8 mouse cellular contexts compared by ENCODE assay signal in the genomic region with DNA sequence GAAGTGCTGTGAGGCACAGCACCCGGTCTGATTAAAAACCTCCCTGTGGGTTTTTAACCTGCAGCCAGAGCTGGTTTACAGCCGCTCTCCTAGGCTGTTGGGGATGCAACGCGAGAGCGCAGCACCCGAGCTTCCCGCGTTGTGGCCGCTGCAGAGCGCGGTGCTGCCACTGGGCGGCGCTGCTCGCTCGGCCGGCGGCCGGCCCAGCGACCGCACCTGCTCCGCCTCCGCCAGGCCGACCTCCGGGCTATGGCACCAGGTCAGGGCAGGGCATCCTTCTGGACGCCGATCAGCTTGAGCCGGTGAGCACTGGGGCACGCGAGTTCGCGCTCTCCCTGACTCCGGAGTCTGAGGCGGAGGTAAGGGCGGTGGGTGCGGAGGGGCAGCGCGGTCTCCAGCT. TPM values are rescaled to one million over a fixed set of nuclear protein-coding genes. Genes with fewer than 3 reads are reported as not detected.
A peak's percentile ranks its signal among the peaks of the same experiment; 100 is the strongest.
DNase-seq lines count a peak whose midpoint lies in the region; ATAC-seq lines count a peak whose summit lies in the region.

No protein-coding gene starts in this region.

- no peaks in the 10 kb centered on the region; the same call in 1 of the 2 replicates for H3K4me1 ChIP-seq in embryonic facial prominence, embryonic 11.5 days (ENCODE audit: control insufficient read depth, insufficient read depth, low read length)

- peak overlapping the region; percentile 37 for H3K4me3 ChIP-seq in embryonic facial prominence, embryonic 11.5 days (ENCODE audit: low read depth, low read length)

- peak overlapping the region; percentile 74 for H3K4me2 ChIP-seq in embryonic facial prominence, embryonic 11.5 days (ENCODE audit: low read depth, low read length)

- H3K36me3 ChIP-seq in embryonic facial prominence, embryonic 11.5 days (replicated peaks; ENCODE audit: control insufficient read depth, insufficient read depth, low read depth, low read length): no peaks in the 10 kb centered on the region

- peak overlapping the region; percentile 54 for H3K9ac ChIP-seq in embryonic facial prominence, embryonic 11.5 days (replicated peaks; ENCODE audit: low read length)

- H3K27me3 ChIP-seq in embryonic facial prominence, embryonic 11.5 days (ENCODE audit: control insufficient read depth, insufficient read depth, low read length): no peaks in the 10 kb centered on the region

- H3K27ac ChIP-seq in embryonic facial prominence, embryonic 11.5 days (replicated peaks; ENCODE audit: low read depth, low read length): no peak overlapping the region

- intact Hi-C loops in heart, postnatal 14 days (cut with DNase I): no loop called here

- no peaks in the 10 kb centered on the region for H3K9me3 ChIP-seq in embryonic facial prominence, embryonic 11.5 days (replicated peaks; ENCODE audit: control insufficient read depth, low read length)

- 2% methylated on average over 37 of the region's 37 CpGs for WGBS in embryonic facial prominence, embryonic 11.5 days

- ATAC-seq in CD4-positive, CD25-positive, alpha-beta regulatory T cell, adult 4 months: peak; percentile 32
- peak; percentile 37; the same call in 1 of the 2 replicates for ATAC-seq in embryonic facial prominence, embryonic 11.5 days (replicated peaks; ENCODE audit: insufficient number of reproducible peaks, low FRiP score, low TSS enrichment, low read depth)

- DNase-seq in adrenal gland, postnatal 10 days: peak; percentile 83
- peak; percentile 82 for DNase-seq in embryonic facial prominence, embryonic 11.5 days (ENCODE audit: low spot score)
- DNase-seq in heart, postnatal 14 days: peak; percentile 64 to 78
- peak; percentile 65 to 77 for DNase-seq in layer of hippocampus, postnatal 10 days (ENCODE audit: low spot score in 2 of 2)
- DNase-seq in lung, postnatal 10 days: peak; percentile 61
- DNase-seq in retina, postnatal 7 days (ENCODE audit: low read depth, low spot score): peak; percentile 44
- peak; percentile 78 for DNase-seq in yolk sac, embryonic 10.5 days (ENCODE audit: low spot score)

RNA-seq across cellular contexts. Expression of a gene that starts 36.3 kb away (rescaled TPM):
- 1 to 10 TPM in 1 of 2 experiments, under 1 TPM in 1; 0.23 to 1.2 TPM for polyA plus RNA-seq in CD4-positive, CD25-positive, alpha-beta regulatory T cell, adult 4 months (2017; shearing (Covaris generic))
- total RNA-seq in adrenal gland, postnatal 10 days (2021): 1 to 10 TPM; 2.1 to 2.3 TPM
- 4.8 and 5.1 TPM in 2 replicates for polyA plus RNA-seq in embryonic facial prominence, embryonic 11.5 days (2014; fragmentation: Nextera tagmentation; extraction: Ambion mirVana)
- 1 to 10 TPM; 2.9 to 3.6 TPM for total RNA-seq in heart, postnatal 14 days (2021)
- total RNA-seq in layer of hippocampus, postnatal 10 days (2021): 1 to 10 TPM; 3.5 to 3.7 TPM
